Mouse (Mus musculus): ENCODE data around the gene Ccpg1.

Gene Ccpg1

DNA sequence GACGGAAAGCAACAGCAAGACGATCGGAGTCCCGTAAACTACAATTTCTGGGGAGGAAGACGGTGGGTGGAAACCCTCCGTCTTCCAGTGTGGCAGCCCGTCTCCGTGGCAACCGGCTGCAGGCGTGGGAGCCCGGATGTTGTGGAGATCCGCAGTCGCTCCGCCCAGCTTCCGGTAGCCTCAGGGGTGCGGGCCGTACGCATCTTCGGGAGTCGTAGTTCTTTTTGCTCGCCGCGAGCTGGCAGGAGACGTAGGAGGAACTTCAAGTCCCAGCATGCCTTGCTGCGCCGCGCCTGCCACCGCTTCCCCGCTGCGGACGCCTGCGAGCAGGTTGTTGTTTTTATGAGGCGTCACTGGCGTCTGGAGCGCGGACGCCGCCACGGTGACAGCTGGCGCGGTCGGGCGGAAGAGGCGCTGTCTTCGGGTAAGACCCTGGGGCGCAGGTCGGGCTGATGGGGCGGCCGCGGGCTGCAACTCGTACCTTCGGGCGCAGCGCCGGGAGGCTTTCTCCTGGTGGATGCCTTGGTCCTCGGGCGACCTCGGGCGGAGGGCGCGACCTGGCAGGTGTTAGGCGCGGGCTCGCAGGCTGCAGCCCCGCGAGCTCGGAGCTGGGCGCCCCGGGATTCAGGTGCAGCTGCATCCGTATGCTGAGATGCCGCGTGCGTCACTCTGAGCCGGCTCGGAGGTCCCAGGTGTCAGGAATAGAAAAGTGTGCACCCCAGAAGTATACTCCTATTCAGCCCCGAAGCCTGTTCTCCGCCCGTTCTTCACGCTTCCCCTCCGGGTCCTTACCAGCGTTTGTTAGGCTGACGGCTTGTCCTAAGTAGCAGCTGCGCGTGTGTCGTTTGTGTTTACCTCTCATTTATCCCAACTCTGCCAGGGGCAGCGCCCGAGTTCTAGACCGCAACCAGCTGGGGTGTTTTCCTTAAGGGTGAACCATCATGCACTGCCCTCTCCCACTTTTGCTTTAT lies at the start of gene Ccpg1, which contains the start of gene Ccpg1os:
Gene Ccpg1 (plus strand): TSS at position 180 of the 971 bp plus-strand sequence.
Gene Ccpg1os (minus strand): TSS at position 133 of the 971 bp plus-strand sequence.
- DNase-seq, result peak; percentile 96

DNA sequence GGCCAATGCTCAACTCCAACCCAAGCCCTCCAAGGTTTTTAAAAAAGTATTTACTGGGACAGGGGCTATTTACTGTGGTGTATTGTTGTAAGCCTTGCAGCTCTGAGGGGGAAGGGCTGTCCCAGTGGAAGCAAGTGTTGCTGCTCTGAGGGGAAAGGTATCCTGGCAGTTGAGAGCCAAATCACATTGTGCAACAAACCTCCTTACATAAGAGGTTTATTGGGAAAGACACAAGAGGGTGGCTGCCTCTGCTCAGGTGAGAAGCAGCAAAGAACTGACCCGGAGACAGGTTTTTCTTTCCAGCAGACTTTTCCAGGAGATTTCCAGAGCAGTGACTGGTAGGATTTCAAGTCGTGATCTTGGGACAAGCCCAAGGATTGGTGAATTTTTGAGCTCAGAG lies 48.9 kb upstream of the Ccpg1 start:
- DNase-seq, result no peak

DNA sequence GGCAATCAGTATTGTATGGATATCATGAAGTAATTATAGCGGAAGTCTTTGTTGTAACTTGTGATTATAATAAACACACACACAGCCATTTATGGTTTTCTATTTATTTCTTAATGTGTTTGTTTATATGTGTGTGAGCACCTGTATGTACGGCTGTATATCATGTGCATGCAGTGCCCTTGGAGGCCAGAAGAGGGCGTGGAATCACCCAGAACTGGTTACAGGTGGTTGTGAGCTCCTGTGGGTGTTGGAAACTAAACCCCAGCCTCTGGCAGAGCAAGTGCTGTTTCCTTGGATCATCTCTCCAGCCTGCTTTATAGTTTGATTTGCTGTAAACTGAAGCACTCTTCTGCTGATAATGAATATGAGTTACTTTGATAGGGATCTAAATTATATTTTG lies 41.8 kb upstream of the Ccpg1 start:
- no peak for DNase-seq

DNA sequence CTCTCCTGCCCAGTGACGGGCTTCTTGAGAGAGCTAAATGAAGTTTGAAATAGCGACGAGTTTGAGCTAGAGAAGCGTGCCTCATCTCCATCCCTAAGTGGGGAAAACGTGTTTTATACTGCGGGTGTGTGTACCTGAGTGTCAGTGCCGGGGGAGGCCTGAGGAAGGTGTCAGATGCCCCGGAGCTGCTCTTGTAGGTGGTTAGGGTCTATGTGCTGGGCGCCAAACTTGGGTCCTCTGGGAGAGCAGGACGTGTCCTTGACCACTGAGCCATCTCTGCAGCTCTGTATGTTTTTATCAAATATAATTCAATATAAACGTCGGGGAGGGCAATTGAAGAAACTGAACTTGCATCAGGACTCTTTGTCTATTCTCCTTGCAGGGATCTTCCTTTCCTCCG lies 40.9 kb upstream of the Ccpg1 start:
- no peak for DNase-seq

DNA sequence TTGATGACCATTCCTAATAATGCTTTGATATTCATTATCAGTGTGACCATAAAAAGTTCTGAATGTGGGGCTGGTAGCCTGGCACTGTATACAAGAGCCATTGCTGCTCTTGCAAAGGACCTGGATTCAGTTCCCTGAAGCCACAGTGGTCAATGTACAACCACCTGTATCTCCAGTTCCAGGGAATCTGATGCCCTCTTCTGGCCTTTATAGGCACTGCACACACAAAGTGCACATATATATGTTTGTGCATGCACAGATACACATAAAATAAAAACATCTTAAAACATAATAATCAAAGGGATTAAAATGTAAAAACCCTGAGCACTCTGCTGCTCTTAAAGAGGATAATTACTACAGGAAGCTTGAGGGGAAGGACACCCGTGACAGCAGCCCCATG lies 38.2 kb upstream of the Ccpg1 start:
- no peak for DNase-seq

DNA sequence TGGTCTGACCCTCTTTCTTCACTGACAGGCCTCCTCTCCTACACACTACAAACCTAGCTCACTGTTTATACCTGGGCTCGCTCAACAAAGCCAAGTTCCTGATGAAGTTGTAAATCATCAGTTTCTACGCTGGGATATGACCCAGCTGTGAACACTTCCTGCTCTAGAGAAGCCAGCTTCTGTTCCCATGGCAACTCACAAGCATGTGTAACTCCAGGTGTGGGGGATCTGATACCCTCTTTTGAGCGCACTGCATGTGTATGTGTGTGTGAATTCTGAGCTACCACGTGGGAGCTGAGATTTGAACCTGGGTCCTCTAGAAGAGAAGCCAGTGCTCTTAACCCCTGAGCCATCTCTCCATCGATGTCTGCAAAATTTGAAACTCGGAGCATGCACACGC lies 35.7 kb upstream of the Ccpg1 start:
- DNase-seq, result no peak

DNA sequence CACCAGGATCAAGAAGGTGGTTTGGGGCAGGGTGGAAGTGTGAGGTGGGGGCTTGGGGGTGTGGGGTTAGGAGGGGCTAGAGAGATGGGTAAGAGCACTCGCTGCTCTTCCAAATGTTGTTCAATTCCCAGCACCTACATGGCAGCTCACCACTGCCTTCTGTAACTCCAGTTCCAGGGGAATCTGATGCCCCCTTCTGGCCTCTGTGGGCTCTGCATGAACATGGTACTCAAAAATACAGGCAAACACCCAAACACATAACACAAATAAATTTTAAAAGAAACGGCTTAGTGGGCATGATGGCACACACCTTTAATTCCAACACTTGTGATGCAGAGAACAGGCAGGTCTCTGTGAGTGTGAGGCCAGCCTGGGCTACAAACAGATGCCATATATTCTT lies 30.5 kb upstream of the Ccpg1 start:
- no peak for DNase-seq

DNA sequence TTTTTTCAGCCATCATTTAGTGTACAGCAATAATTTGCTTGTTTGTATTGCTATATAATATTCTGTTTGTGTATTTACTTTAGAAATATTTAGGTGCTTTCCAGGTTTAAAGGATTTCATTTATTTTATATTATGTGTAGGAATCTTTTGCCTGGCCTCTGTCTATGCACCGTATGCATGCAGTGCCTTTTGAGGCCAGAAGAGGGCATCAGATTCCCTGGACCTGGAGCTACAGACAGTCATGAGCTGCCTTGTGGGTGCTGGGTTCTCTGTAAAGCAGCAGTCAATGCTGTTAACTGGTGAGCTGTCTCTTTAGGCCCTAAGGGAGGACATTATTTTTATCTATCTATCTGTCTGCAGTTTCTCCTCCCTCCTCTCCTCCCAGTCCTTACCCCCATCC lies 29.7 kb upstream of the Ccpg1 start:
- DNase-seq, result peak; percentile 21

DNA sequence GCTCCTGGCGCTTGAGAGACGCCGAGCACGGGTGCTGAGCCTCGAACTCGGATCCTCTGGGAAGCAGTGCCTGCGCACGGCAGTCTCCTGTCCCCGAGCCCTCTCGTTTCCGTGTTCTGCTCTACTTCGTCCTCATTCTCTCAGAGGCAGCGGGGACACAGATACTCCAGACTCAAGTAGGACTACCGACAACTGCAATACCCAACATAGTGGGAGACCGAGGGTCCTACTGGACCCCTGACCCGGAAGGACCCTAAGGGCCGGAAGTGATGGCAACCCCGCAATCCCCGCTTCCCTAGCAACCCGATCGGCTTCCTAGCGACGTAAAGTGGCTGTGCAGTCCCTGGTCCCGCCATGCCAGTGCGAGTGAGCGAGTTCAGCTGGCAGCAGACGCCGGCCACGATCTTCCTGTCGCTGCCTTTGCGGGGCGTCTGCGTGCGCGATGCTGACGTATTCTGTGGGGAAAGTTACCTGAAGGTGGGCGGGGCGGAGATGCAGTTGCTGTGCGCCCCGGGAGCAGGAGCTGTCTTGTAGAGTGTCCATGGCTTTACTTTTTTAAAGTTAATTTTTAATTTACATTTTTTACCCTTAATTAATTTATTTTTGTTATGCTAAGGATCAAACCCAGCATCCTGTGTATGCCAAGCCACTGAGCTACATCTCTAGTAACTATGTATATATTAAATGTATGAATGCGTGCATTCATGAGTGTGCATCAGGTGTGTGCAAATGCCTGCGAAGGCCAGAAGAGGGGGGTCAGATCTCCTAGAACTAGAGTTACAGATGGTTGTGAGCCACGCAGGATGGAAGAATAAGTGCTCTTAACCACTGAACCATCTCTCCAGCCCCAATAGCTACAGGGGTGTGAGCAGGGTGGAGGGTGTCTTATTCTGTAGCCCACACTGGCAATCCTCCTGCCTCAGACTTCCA lies 26.4 kb upstream of the Ccpg1 start, which contains the start of the genes Dyx1c1 and Gm44503:
Gene Dyx1c1 (plus strand): TSS at position 265 of the 930 bp plus-strand sequence.
Gene Gm44503 (plus strand): TSS at position 332 of the 930 bp plus-strand sequence.
- DNase-seq, result peak; percentile 51

DNA sequence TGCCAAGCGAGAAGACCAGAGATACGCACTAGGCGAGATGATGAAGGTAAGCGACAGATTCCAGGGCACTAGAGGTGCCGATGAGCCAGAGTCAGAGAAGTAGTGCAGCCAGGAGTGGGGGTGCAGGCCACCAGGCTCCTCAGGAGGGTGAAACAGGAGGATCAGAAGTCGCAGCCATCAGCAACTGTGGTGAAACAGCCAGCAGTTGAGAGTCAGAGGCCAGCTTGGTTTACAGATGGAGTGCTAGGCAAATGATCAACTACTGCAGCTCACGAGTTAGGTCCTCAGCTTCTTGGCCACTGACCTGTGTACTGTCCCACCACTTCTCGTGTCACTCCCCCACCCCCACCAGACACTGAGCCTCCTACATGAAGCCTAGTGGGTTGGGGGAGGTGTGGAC lies 23.9 kb upstream of the Ccpg1 start:
- DNase-seq, result no peak

DNA sequence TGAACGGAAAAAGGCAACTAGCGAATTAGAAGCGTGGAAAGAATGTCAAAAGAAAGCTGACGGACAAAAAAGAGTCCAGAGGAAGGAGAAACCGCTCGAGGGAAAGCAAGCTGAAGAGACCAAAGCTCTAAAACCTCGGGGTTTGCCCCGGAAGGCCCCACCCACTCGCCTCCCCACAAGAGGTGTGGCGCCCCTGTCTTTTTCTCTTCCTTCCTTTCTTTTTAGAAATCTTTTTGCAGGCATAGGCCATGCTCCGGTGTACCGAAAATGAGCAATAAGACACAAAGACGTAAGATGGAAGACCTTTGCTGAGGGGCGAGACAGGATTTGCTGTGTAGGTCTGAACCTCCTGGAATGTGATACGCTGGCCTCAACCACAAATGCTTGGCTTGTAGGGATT lies 23.3 kb upstream of the Ccpg1 start:
- no peak for DNase-seq

DNA sequence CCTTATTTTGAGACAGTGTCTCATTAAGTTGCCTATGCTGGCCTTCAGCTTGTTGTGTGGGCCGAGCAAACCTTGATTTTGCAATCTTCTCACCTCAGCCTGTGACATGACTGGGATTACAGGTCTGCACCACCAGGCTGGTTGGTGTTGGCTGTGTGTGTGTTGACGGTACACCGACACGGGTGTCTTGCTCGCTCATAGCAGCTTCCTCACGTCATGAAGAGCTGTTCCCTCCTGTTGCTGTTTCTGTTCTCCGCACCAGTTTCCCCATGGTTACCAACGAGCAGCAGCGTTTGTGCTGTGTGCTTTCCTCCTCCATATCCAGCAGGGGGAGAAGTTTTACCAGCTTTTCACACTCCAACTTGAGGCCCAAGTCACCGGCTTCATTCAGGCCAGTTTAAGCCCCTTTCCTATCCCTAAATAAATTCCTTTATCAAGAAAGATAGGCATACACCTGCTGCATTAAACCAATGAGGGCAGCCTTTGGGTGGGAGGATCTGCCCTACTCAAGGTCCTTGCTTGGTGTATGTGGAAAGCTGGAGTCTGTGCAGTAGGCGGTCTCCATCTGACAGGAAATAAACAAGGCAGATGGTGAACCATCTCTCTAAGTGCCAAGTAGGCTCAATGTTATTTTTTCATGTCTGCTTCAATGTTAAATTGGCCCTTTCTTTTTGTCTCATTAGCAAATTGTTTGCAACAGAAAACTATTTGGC lies 16.7 kb upstream of the Ccpg1 start:
- DNase-seq, result peak; percentile 54

DNA sequence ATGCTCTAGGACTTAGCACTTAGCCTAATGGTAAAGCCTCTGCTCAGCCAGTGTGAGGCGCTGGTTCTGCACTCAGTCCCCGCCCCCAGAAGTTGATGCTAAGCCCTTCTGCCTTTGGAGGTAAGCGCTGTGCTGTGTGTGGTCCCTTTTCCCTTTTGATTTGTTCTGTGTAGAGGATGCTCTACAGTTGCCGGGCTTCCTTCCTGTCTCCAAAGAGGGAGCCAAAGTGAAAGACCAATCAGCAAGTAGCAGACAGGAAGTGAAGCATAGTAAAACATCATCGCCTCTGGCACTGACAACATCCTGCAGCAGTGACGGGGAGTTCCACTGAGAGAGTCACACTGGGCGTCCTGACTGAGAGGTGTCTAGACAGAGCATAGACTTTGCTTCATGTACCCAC lies 15.4 kb upstream of the Ccpg1 start:
- DNase-seq, result no peak

DNA sequence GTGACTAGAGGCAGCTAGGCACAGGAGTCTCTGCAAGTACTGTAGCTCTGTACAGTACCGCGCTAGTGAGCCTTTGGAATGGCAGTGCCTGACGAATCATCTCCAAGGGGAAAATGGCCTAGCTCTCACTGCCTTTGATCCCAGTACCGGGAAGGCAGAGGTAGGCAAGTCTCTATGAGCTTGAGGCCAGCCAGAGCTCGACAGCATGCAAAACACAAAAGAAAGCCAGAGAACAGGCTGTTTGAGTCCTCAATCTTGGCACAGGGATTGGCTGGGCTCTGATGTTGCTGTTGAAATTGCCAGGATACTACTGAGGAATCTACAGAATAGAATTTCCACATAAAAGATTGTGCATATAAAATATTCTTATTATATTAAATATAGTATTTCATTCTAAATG lies 12.8 kb upstream of the Ccpg1 start:
- DNase-seq, result no peak

DNA sequence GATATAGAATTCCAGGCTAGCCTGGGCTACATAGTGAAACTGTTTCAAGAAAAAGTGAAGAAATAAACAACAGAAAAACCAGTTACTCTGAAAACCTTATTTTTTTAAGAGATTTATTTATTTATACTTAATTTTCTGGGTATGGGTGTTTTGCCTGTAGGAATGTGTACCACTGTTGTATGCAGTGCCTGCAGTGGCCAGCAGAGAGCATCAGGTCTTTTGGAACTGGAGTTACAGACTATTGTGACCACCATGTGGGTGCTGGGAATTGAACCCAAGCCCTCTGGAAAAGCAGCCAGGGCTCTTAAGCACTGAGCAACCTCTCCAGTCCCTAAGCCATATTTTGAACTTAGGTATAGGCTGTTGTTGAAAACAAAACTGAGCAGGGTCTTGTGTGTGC lies 12.2 kb upstream of the Ccpg1 start:
- DNase-seq, result no peak

DNA sequence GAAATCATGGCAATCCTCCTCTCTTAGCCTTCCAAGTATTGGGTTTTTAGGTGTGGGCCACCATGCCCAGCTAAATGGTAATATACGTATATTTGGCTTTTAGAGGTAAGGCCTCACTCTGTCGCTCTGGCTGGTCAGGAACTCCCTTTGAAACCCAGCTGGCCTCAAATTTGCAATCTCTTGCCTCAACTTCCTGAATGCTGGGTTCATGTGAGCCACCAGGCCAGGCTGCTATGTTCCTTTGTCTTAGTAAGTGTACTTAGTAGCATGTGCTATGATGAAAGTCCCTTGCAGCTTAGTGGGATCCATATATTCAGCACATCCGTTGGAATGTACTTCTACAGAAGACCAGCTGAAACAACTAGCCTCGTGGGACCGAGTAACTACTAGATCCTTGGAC lies 10.5 kb upstream of the Ccpg1 start:
- DNase-seq, result no peak

DNA sequence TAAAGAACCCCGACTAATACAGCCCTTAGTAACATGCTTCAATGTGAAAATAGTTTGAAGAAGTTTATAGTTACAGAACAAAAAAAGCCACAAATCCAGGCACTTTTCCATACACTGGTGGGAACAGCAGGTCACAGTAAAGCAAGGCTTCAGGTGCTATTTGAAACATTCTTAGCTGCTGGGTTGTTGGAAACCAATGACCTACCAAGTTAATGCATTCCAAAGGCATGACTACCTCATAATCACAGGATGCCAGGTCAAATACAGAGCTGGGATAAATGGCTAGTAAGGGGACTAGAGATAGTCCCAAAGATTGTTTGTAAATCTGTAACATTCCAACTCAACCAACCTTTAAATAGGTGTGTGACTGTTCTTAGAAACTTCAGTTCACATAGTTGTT lies 10.0 kb upstream of the Ccpg1 start:
- DNase-seq, result no peak

DNA sequence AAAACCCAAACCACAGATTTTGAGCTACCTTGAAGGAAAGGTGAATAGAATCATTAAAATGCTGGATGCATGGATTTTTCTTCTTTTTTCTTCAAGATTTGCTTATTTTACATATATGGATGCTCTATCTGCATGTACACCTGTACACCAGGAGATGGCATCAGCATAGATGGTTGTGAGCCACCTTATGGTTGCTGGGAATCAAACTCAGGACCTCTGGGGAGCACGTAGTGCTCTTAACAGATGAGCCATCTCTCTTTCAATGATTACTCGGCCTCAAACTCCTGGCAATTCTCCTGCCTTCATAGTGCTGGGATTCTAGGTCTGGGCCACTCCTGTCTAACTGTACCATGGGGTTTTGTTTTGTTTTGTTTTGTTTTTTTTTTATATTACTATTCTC lies 2.2 kb upstream of the Ccpg1 start:
- DNase-seq, result no peak

DNA sequence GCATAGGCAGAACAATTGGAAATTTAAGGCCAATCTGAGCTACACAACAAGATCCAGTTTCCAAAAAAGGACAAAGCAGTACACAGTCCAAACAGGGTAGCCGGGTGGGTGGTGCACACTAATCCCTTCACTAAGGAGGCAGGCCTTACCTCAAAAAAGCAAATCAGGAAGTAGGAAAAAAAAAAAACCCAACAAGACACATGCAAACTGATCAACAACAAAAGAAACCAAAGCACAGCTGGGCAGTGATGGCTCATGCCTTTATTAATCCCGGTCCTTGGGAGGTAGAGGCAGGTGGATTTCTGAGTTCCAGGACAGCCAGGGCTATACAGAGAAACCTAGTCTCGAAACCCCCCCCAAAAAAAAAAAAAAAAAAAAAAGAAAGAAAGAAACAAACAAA lies 2.5 kb downstream of the Ccpg1 start:
- DNase-seq, result no peak

DNA sequence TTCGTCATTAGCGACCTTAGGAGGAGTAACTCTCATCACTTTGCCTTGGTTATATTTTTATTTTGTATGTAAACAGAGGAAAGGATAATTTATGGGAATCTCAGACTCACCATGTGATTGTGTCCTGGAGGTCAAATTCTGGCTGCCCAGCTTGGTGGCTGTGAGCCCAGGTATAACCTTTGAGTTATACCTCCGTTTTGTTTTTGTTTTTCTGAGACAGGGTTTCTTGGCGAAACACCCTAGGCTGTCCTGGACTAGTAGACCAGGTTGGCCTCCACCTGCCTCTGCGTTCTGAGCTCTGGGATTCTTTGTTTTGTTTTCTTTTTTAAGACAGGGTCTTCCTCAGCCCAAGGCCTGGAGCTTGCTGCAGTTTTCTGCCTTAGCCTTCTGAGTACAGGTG lies 3.5 kb downstream of the Ccpg1 start:
- DNase-seq, result no peak

DNA sequence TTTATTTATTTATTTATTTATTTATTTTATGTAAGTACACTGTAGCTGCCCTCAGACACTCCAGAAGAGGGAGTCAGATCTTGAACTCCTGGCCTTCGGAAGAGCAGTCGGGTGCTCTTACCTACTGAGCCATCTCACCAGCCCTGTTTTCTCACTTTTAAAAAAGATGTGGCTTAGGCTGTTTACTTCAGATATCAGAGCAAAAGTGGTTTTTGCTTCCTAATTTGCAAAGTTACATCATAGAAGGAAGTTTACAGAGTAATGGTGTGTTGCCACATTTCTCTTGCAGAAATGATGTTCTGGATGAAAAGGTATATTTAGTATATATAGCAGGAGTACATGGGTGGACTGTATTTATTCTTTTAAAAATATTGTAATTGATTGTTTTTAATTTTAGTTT lies 6.2 kb downstream of the Ccpg1 start:
- DNase-seq, result no peak

DNA sequence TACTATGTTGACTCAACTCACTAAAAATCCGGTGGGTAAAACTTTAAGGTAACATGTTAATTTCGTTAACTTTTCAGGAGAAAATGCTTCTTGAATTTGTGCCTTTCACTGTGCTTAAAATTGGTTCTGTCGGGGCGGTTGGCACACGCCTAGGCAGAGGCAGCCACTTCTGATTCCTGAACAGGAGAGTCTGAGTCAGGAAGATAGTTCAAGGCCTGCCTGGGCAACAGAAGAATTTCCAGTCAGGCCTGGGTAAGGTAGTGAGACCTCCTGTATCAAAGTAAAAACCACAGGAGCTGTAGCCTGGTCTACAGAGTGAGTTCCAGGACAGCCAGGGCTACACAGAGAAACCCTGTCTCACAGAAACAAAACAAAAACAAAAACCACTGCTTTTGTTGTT lies 7.3 kb downstream of the Ccpg1 start:
- DNase-seq, result no peak

DNA sequence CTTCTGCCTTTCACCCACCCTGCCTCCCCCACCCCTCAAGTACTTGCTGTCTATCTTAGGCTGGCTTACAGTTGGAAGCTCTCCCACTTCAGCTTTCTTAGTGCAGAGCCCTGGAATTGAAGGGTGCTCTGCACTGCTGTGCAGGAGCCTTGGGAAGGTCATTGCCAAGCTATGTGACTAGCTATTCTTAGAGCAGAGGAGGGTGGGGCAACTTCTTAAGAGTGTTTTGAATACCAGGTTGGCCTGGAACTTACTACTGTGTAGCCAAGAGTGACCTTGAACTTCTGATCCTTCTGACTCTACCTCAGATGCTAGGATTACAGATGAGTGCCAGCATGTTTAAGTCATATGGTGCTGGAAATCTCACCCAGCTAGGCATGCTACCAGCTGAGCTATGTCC lies 10.9 kb downstream of the Ccpg1 start:
- no peak for DNase-seq
